Mouse (Mus musculus) ES-E14 (cell line): ENCODE data around the gene AW551984. TPM values are rescaled to one million over a fixed set of nuclear protein-coding genes. Genes with fewer than 3 reads are reported as not detected.

Experiments
- DNase-seq: peaks from one replicate; pipeline ENCODE4 v3.0.0-alpha.2; 2013; ENCODE audit warnings: low read depth, low spot score
- H3K27ac ChIP-seq: 2 replicates; pipeline ENCODE4 v1.5.1; 2012; ENCODE audit warnings: low read depth, mild to moderate bottlenecking, low read length, moderate library complexity, mixed read lengths; ENCODE audit not compliant: poor library complexity, insufficient read depth, severe bottlenecking
- H3K36me3 ChIP-seq: 2 replicates; pipeline ENCODE4 v1.6.1; 2012; ENCODE audit warnings: mild to moderate bottlenecking, low read length, moderate library complexity, mixed read lengths; ENCODE audit not compliant: control insufficient read depth, poor library complexity, insufficient read depth, severe bottlenecking
- H3K4me1 ChIP-seq, 2 experiments: fragments of 150-350 bp in 1 of 2; sonication (generic) in 1 of 2; 2 replicates each; pipeline ENCODE4 v1.6.1; 2012; ENCODE audit warnings: low read length in 2 of 2, mild to moderate bottlenecking in 1 of 2, mixed read lengths in 1 of 2; ENCODE audit not compliant: control insufficient read depth in 2 of 2, insufficient read depth in 2 of 2, poor library complexity in 1 of 2
- H3K4me3 ChIP-seq, 2 experiments: fragments of 150-350 bp in 1 of 2; sonication (generic) in 1 of 2; 2 replicates each; pipeline ENCODE4 v1.5.1; 2012; ENCODE audit warnings: low read length in 2 of 2, low read depth in 1 of 2, mild to moderate bottlenecking in 1 of 2, mixed read lengths in 1 of 2; ENCODE audit not compliant: insufficient read depth in 1 of 2, poor library complexity in 1 of 2, severe bottlenecking in 1 of 2
- H3K9ac ChIP-seq: 2 replicates; pipeline ENCODE4 v1.6.1; 2012; ENCODE audit warnings: low read depth, mild to moderate bottlenecking, low read length, mixed read lengths; ENCODE audit not compliant: poor library complexity, insufficient read depth, severe bottlenecking
- H3K9me3 ChIP-seq: fragments of 150-350 bp; sonication (generic); 2 replicates; pipeline ENCODE4 v1.6.1; 2012; ENCODE audit warnings: low read depth, mild to moderate bottlenecking, low read length; ENCODE audit not compliant: control insufficient read depth, insufficient read depth
- CHD2 ChIP-seq: IDR thresholded peaks from 2 replicates; pipeline ENCODE4 v1.6.1; 2014; ENCODE audit warnings: mild to moderate bottlenecking, low read depth, low read length, inconsistent platforms
- HCFC1 ChIP-seq: IDR thresholded peaks from 2 replicates; pipeline ENCODE4 v1.6.1; 2012; ENCODE audit warnings: low read length, inconsistent platforms, borderline replicate concordance; ENCODE audit not compliant: insufficient read depth
- MAFK ChIP-seq: IDR thresholded peaks from 2 replicates; pipeline ENCODE4 v1.6.1; 2014; ENCODE audit warnings: mild to moderate bottlenecking, low read depth, low read length, inconsistent platforms; ENCODE audit not compliant: insufficient read depth
- ZC3H11A ChIP-seq: IDR thresholded peaks from 2 replicates; pipeline ENCODE4 v1.6.1; 2012; ENCODE audit warnings: low read depth, mild to moderate bottlenecking, inconsistent platforms, low read length, borderline replicate concordance
- ZNF384 ChIP-seq: IDR thresholded peaks from 2 replicates; pipeline ENCODE4 v1.6.1; 2012; ENCODE audit warnings: low read depth, low read length, inconsistent platforms
- in situ Hi-C, 2 experiments: fragments of 600-800 bp; cut with MboI; formaldehyde crosslinking; loops; one replicate each; pipeline ENCODE4 v1.15.1; 2025; ENCODE audit warnings: low sequenced_read_pairs in 2 of 2, inconsistent platforms in 1 of 2; ENCODE audit not compliant: unreplicated experiment in 2 of 2
- total RNA-seq: library from RNA; depleted of rRNA; stranded (reverse); fragments of 300-350 nt; gene quantifications from 2 replicates; pipeline ENCODE4 v1.2.3, GENCODE M21; 2012; rRNA removed

AW551984 gene
- total RNA-seq: 0.74 and 2.0 TPM in 2 replicates

- in situ Hi-C loops: no loop called here
- H3K4me3 ChIP-seq: peak within 1 kb of the TSS in 1 of 2 experiments; percentile 51; a peak in 2 of 4 replicates
- no peak within 1 kb of the TSS for H3K27ac ChIP-seq
- peak; percentile 20 for DNase-seq
- peaks cover 3 to 4% of the 10 kb centered on the region in 2 experiments; a peak in 3 of 4 replicates for H3K4me1 ChIP-seq
- no peaks in the 10 kb centered on the region for H3K36me3 ChIP-seq
- TF ChIP-seq ZC3H11A: no peak
- TF ChIP-seq ZNF384: no peak
- no peak for TF ChIP-seq HCFC1
- TF ChIP-seq MAFK: no peak
- H3K9me3 ChIP-seq: no peaks in the 10 kb centered on the region
- H3K9ac ChIP-seq: no peak within 1 kb of the TSS
Observed at GRCm38 (mm10) chr9:39603999-39604453, at the start of gene AW551984. AW551984 (minus strand) TSS chr9:39604403.

GRCm38 (mm10) chr9:39647382-39647781, 43.2 kb upstream of the AW551984 start:
- Histone ChIP-seq H3K9me3 (no peaks in the 10 kb centered on the region), H3K4me1 (no peaks in the 10 kb centered on the region), H3K9ac (no peak overlapping the region), H3K27ac (no peak overlapping the region), H3K4me3 (no peak overlapping the region), H3K36me3 (no peaks in the 10 kb centered on the region)
- in situ Hi-C loops: no loop called here
- TF ChIP-seq ZNF384 (no peak), ZC3H11A (no peak), HCFC1 (no peak), CHD2 (no peak), MAFK (no peak)
- DNase-seq: no peak

GRCm38 (mm10) chr9:39644785-39645184, 40.6 kb upstream of the AW551984 start, which contains the start of gene Olfr961:
Olfr961 (plus strand) TSS chr9:39645085.
- Histone ChIP-seq H3K27ac (no peak within 1 kb of the TSS), H3K9me3 (no peaks in the 10 kb centered on the region), H3K9ac (no peak within 1 kb of the TSS), H3K4me1 (no peaks in the 10 kb centered on the region), H3K4me3 (no peak within 1 kb of the TSS), H3K36me3 (no peaks in the 10 kb centered on the region)
- no peak for TF ChIP-seq ZNF384
- TF ChIP-seq CHD2: no peak
- no peak for TF ChIP-seq MAFK
- no peak for TF ChIP-seq ZC3H11A
- TF ChIP-seq HCFC1: no peak
- no peak for DNase-seq
- in situ Hi-C loops: no loop called here

- no peak for TF ChIP-seq HCFC1
- no peak for TF ChIP-seq MAFK
- no peak for TF ChIP-seq ZC3H11A
- TF ChIP-seq CHD2: no peak
- TF ChIP-seq ZNF384: no peak
- H3K36me3 ChIP-seq: no peaks in the 10 kb centered on the region
- in situ Hi-C loops: no loop called here
- H3K4me1 ChIP-seq: no peaks in the 10 kb centered on the region
- H3K9ac ChIP-seq: no peak overlapping the region
- no peak for DNase-seq
- H3K27ac ChIP-seq: no peak overlapping the region
- H3K4me3 ChIP-seq: no peak overlapping the region
- H3K9me3 ChIP-seq: no peaks in the 10 kb centered on the region
Observed at GRCm38 (mm10) chr9:39633913-39634594, 29.9 kb upstream of the AW551984 start.
